Mouse (Mus musculus): Measurements from ENCODE around the gene Pam16.

DNA sequence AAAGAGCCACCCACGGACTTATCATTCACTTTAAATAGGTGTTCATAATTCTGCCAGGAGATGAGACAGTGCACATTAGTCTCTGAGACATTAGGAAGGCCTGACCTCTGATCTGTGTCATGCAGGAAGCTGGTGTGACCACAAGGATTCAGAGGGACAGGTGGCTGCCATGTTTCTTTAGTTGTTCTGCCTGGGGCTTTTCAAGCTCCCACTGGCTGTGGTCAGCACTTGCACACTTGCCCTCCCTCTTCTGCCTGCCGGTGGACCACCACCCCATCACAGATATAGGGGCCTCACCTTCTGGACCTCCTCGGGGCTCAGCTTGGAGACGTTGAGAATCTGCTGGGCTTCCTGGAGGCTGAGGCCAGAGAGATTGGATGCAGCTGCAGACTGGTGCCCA is 8.0 kb downstream of the Pam16 start:
- TF ChIP-seq POLR2A (IDR thresholded peaks at IDR 0.05; ENCODE audit: insufficient read depth, low read depth, low read length) (no peak), CTCF (IDR thresholded peaks at IDR 0.05; ENCODE audit: insufficient read depth, low read depth, low read length) (no peak)
